Mouse (Mus musculus) cerebellum, adult 11-12 months (tissue): ENCODE data around the gene Hes7.

Experiments used
- DNase-seq: peaks from one replicate; pipeline ENCODE4 v3.0.0; 2022

Hes7 gene

GRCm38 (mm10) chr11:69151004-69151403, 30.8 kb downstream of the Hes7 start:
- DNase-seq: no peak

- no peak for DNase-seq
Observed at GRCm38 (mm10) chr11:69153831-69154230, 33.6 kb downstream of the Hes7 start.

- DNase-seq: no peak
Observed at GRCm38 (mm10) chr11:69155351-69155750, 35.1 kb downstream of the Hes7 start.

GRCm38 (mm10) chr11:69156800-69157199, 36.6 kb downstream of the Hes7 start, which contains the start of gene Alox12b:
TSS of gene Alox12b (plus strand) at chr11:69156989.
- DNase-seq: no peak

- no peak for DNase-seq
Observed at GRCm38 (mm10) chr11:69169313-69169712, 49.1 kb downstream of the Hes7 start.

GRCm38 (mm10) chr11:69171626-69172025, 51.4 kb downstream of the Hes7 start:
- no peak for DNase-seq

GRCm38 (mm10) chr11:69172606-69173005, 52.4 kb downstream of the Hes7 start:
- DNase-seq: no peak
